Mouse (Mus musculus) midbrain, embryonic 13.5 days (tissue): ENCODE results near the gene Gm26602. TPM values are rescaled to one million over a fixed set of nuclear protein-coding genes. Genes with fewer than 3 reads are reported as not detected.
"Not testable (repeated sequence)": the region's sequence is repeated elsewhere in the genome, so short reads cannot be mapped to it uniquely, and the experiment has no call there.

Source experiments
- ATAC-seq: fragments of 200-750 bp; cut with Nextera tagmentation; 2 replicates; pipeline ENCODE4 v1.8.0; 2017; ENCODE audit warnings: mild to moderate bottlenecking, moderate TSS enrichment, moderate library complexity
- H3K27ac ChIP-seq: fragments of 300-500 bp; sonication (generic); 2 replicates; pipeline ENCODE4 v1.5.1; 2015; ENCODE audit warnings: inconsistent platforms, mild to moderate bottlenecking, moderate library complexity
- H3K27me3 ChIP-seq: fragments of 300-500 bp; sonication (generic); 2 replicates; pipeline ENCODE4 v1.6.1; 2015; ENCODE audit warnings: mild to moderate bottlenecking, inconsistent platforms
- H3K36me3 ChIP-seq: fragments of 300-500 bp; sonication (generic); 2 replicates; pipeline ENCODE4 v1.6.1; 2015; ENCODE audit warnings: mild to moderate bottlenecking, inconsistent platforms
- H3K4me1 ChIP-seq: fragments of 300-500 bp; sonication (generic); replicated peaks from 2 replicates; pipeline ENCODE4 v1.6.1; 2015; ENCODE audit warnings: inconsistent platforms
- H3K4me2 ChIP-seq: fragments of 300-500 bp; sonication (generic); replicated peaks from 2 replicates; pipeline ENCODE4 v1.6.1; 2015; ENCODE audit warnings: moderate library complexity, mild to moderate bottlenecking, inconsistent platforms
- H3K4me3 ChIP-seq: fragments of 300-500 bp; sonication (generic); replicated peaks from 2 replicates; pipeline ENCODE4 v1.5.1; 2015; ENCODE audit warnings: mild to moderate bottlenecking, inconsistent platforms
- H3K9ac ChIP-seq: fragments of 300-500 bp; sonication (generic); replicated peaks from 2 replicates; pipeline ENCODE4 v1.6.1; 2015; ENCODE audit warnings: mild to moderate bottlenecking, inconsistent platforms
- H3K9me3 ChIP-seq: fragments of 300-500 bp; sonication (generic); 2 replicates; pipeline ENCODE4 v1.6.1; 2016; ENCODE audit warnings: mild to moderate bottlenecking, inconsistent platforms
- WGBS: fragments of 180-500 bp; shearing (Covaris S2); methylation state at CpG from one replicate; pipeline ENCODE4 v1.1.7; 2015; 5-methylcytosine and 5-hydroxymethylcytosine counted together
- polyA plus RNA-seq: library from polyadenylated mRNA; unstranded; fragments of >200 nt; fragmentation: Nextera tagmentation; extraction: Ambion mirVana; gene quantifications from 2 replicates; pipeline ENCODE4 v1.2.1, GENCODE M21; 2015

Gm26602 gene
- polyA plus RNA-seq, 1 experiment from 2014 or later, result 34.1 TPM

GRCm38 (mm10) chr10:79889386-79889785, 21.3 kb upstream of the Gm26602 start:
- H3K9me3 ChIP-seq, result no peaks in the 10 kb centered on the region
- no peaks in the 10 kb centered on the region for H3K4me1 ChIP-seq
- H3K27me3 ChIP-seq, result peaks cover 10% of the 10 kb centered on the region; the same call in 1 of the 2 replicates
- H3K36me3 ChIP-seq, result peaks cover 3% of the 10 kb centered on the region
- H3K9ac ChIP-seq, result no peak overlapping the region
- 98% methylated on average over 2 of the region's 2 CpGs for WGBS
- no peak overlapping the region for H3K4me3 ChIP-seq
- H3K27ac ChIP-seq, result no peak overlapping the region
- no peak overlapping the region for H3K4me2 ChIP-seq
- no peak for ATAC-seq

GRCm38 (mm10) chr10:79890670-79891069, 20.0 kb upstream of the Gm26602 start, which contains the start of gene Cfd:
TSS of gene Cfd (plus strand) at chr10:79890853.
- Histone ChIP-seq H3K4me2 (no peak within 1 kb of the TSS), H3K27me3 (peaks cover 10% of the 10 kb centered on the region; the same call in 1 of the 2 replicates), H3K9ac (no peak within 1 kb of the TSS), H3K4me1 (no peaks in the 10 kb centered on the region), H3K9me3 (no peaks in the 10 kb centered on the region), H3K4me3 (no peak within 1 kb of the TSS), H3K36me3 (peaks cover 13% of the 10 kb centered on the region), H3K27ac (no peak within 1 kb of the TSS)
- WGBS, result 48% methylated on average over 5 of the region's 5 CpGs
- no peak for ATAC-seq

DNA sequence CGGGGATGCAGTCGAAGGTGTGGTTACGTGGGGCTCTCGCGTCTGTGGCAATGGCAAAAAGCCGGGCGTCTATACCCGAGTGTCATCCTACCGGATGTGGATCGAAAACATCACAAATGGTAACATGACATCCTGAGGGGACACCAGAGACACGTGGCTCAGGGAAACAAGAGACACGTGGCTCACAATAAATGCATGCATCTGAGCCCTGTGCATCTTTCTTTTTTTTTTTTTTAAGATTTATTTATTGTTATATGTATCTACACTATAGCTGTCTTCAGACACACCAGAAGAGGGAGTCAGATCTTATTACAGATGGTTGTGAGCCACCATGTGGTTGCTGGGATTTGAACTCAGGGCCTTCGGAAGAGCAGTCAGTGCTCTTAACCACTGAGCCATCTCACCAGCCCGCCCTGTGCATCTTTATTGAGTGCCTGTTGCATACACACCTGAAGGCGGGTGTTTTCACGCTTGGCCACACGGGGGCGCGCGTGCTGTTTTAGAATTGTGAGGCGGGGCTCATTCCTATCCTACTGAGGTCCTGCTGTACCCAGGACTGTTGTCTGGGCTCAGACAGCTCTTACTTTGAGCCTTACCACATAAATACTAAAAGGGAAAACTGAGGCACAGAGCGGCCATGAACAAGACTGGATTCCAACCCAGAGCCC, 18.1 kb upstream of the Gm26602 start:
- not testable (repeated sequence) for H3K4me2 ChIP-seq, H3K4me3 ChIP-seq, H3K27ac ChIP-seq, H3K9ac ChIP-seq, H3K9me3 ChIP-seq, H3K4me1 ChIP-seq
- WGBS, result 46% methylated on average over 22 of the region's 22 CpGs
- Histone ChIP-seq H3K27me3 (peaks cover 10% of the 10 kb centered on the region; the same call in 1 of the 2 replicates), H3K36me3 (peaks cover 32% of the 10 kb centered on the region)
- ATAC-seq, result peak; percentile 68

DNA sequence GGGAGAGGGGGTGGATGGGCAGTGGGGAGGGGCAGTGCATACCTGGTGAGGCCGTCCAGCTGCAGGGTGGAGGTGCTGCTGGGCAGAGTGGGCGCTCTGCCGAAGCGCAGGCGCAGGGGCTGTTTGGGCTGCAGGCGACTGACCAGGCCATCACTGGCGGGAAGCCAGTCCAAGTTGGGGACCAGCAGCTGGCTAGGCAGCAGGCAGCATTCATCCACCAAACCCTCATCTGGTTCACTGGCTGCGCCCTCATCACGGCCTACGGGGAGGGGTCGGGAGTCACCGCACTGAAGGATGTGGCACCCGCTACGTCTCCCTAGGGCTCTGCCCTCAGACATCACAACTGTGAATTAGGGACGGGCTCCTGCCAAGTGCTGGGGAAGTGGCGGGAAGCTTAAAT, 14.3 kb upstream of the Gm26602 start:
- no peak overlapping the region for H3K9ac ChIP-seq
- H3K27ac ChIP-seq, result no peak overlapping the region
- H3K4me3 ChIP-seq, result no peak overlapping the region
- H3K9me3 ChIP-seq, result no peaks in the 10 kb centered on the region
- 95% methylated on average over 16 of the region's 16 CpGs for WGBS
- ATAC-seq, result no peak
- peaks cover 10% of the 10 kb centered on the region for H3K4me1 ChIP-seq
- peaks cover 49% of the 10 kb centered on the region for H3K36me3 ChIP-seq
- H3K27me3 ChIP-seq, result peaks cover 8% of the 10 kb centered on the region; the same call in 1 of the 2 replicates
- H3K4me2 ChIP-seq, result no peak overlapping the region

DNA sequence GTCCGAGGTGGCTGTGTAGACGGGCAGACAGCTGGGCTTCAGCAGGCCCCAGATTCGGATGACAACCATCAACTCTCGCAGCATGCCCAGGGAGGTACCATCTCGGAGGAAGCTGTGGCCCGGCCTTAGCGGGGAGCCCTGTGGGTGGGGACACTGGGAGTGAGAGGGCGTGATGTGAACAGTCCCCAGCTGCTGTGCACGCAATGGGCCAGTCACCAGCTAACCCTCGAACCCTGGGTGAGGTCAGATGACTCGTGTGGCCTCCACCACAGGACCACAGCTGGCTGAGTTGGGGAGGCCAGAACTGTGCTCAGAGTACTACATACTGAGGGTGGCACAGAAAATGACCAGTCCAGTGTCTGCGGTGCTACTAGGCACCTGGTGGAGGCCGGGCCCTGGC, 13.8 kb upstream of the Gm26602 start:
- Histone ChIP-seq H3K36me3 (peaks cover 49% of the 10 kb centered on the region), H3K9ac (no peak overlapping the region), H3K27ac (no peak overlapping the region), H3K4me1 (peaks cover 15% of the 10 kb centered on the region), H3K4me3 (no peak overlapping the region), H3K27me3 (peaks cover 7% of the 10 kb centered on the region; the same call in 1 of the 2 replicates), H3K9me3 (no peaks in the 10 kb centered on the region), H3K4me2 (no peak overlapping the region)
- ATAC-seq, result no peak
- 91% methylated on average over 13 of the region's 13 CpGs for WGBS

GRCm38 (mm10) chr10:79897316-79898245, 13.1 kb upstream of the Gm26602 start:
- no peaks in the 10 kb centered on the region for H3K9me3 ChIP-seq
- peaks cover 8% of the 10 kb centered on the region; the same call in 1 of the 2 replicates for H3K27me3 ChIP-seq
- 53% methylated on average over 20 of the region's 20 CpGs for WGBS
- no peak overlapping the region for H3K27ac ChIP-seq
- no peak overlapping the region for H3K4me3 ChIP-seq
- no peak overlapping the region for H3K4me2 ChIP-seq
- H3K4me1 ChIP-seq, result peaks cover 16% of the 10 kb centered on the region
- no peak for ATAC-seq
- H3K36me3 ChIP-seq, result peaks cover 54% of the 10 kb centered on the region
- no peak overlapping the region for H3K9ac ChIP-seq

DNA sequence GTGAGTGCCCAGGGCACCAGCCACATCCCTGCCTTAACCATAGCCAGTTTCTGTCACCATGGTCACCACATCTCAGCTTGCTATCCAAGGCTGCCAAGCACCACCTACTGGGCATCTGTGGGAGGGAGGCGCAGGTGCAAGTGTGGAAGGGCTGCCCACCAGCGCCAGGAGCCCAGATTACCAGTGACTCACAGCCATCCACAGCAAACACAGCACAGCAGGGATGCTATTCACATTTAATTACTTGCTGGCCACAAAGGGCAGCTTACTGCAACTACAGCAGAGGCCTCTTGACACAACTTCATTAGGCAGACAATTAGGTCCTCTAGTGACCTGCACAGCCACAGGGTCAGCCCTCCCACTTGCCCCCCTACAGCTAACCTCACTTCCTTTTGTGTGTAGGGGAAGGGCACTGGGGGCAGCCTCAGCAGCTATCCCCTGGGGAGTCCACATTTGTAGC, 9.7 kb upstream of the Gm26602 start:
- no peak overlapping the region for H3K4me3 ChIP-seq
- H3K4me2 ChIP-seq, result no peak overlapping the region
- peaks cover 15% of the 10 kb centered on the region for H3K27me3 ChIP-seq
- H3K27ac ChIP-seq, result peak overlapping the region; percentile 66
- peaks cover 71% of the 10 kb centered on the region for H3K36me3 ChIP-seq
- peak; percentile 76 for ATAC-seq
- H3K4me1 ChIP-seq, result peaks cover 16% of the 10 kb centered on the region
- no peaks in the 10 kb centered on the region for H3K9me3 ChIP-seq
- no peak overlapping the region; the same call in 1 of the 2 replicates for H3K9ac ChIP-seq
- WGBS, result 16% methylated on average over 2 of the region's 2 CpGs

- H3K9ac ChIP-seq, result no peak overlapping the region
- H3K27ac ChIP-seq, result no peak overlapping the region
- H3K4me3 ChIP-seq, result no peak overlapping the region
- peaks cover 20% of the 10 kb centered on the region for H3K4me1 ChIP-seq
- H3K4me2 ChIP-seq, result no peak overlapping the region
- H3K9me3 ChIP-seq, result no peaks in the 10 kb centered on the region
- peaks cover 63% of the 10 kb centered on the region for H3K36me3 ChIP-seq
- H3K27me3 ChIP-seq, result peaks cover 8% of the 10 kb centered on the region; the same call in 1 of the 2 replicates
- ATAC-seq, result no peak
- 95% methylated on average over 9 of the region's 9 CpGs for WGBS
Observed at GRCm38 (mm10) chr10:79906712-79907111, 3.9 kb upstream of the Gm26602 start.

- Histone ChIP-seq H3K27ac (no peak overlapping the region), H3K4me2 (0 out of 2 replicates have a peak overlapping the region, but pooled peaks have one; percentile 45)
Observed at GRCm38 (mm10) chr10:79907415-79907814, 3.2 kb upstream of the Gm26602 start.

GRCm38 (mm10) chr10:79908167-79909091, 2.2 kb upstream of the Gm26602 start, which contains the start of gene Med16:
TSS of gene Med16 (minus strand) at chr10:79908923.
- H3K36me3 ChIP-seq, result peaks cover 56% of the 10 kb centered on the region
- H3K9ac ChIP-seq, result peak within 1 kb of the TSS; percentile 82
- no peaks in the 10 kb centered on the region for H3K27me3 ChIP-seq
- peak within 1 kb of the TSS; percentile 47 for H3K4me2 ChIP-seq
- H3K4me1 ChIP-seq, result peaks cover 18% of the 10 kb centered on the region
- peak within 1 kb of the TSS; percentile 58 for H3K4me3 ChIP-seq
- ATAC-seq, result peak; percentile 90
- H3K9me3 ChIP-seq, result no peaks in the 10 kb centered on the region
- WGBS, result 1% methylated on average over 52 of the region's 52 CpGs
- H3K27ac ChIP-seq, result peak within 1 kb of the TSS; percentile 97

More at GRCm38 (mm10) chr10:79907415-79907814, 3.2 kb upstream of the Gm26602 start:
- Histone ChIP-seq H3K9me3 (no peaks in the 10 kb centered on the region), H3K4me3 (peak overlapping the region; percentile 58; the same call in 1 of the 2 replicates), H3K4me1 (peaks cover 18% of the 10 kb centered on the region), H3K9ac (no peak overlapping the region), H3K27me3 (peaks cover 8% of the 10 kb centered on the region; the same call in 1 of the 2 replicates), H3K36me3 (peaks cover 66% of the 10 kb centered on the region)
- WGBS, result 92% methylated on average over 10 of the region's 10 CpGs
- ATAC-seq, result no peak
